Mouse (Mus musculus): ENCODE results near the gene Olfr165. TPM values are rescaled to one million over a fixed set of nuclear protein-coding genes. Genes with fewer than 3 reads are reported as not detected.

The Olfr165 gene
- not detected in 2 replicates for total RNA-seq (2023)

DNA sequence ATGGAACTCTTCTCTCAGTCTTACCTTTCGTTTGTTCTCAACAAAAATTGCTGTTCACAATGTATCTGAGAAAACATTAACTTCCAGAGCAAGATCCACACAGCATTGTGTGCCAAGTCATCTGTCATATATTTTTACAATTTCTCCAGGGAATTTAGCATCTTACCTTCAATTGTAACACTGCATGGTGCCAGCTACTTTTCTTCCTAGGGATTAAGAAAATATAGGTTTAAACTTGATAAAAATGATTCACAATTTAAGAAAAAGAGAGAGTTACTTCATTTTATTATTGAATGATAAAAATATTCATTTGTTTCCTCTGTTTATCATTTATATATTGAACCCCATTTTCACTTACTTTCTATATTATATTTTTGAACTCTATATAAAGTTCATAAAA is at the start of gene Olfr165:
Gene Olfr165, minus strand, starts transcription at position 101 of the 400 bp plus-strand sequence.

Other genes starting within 250 kb of the Olfr165 start
- not detected in 2 replicates for gene Olfr164, start 109.1 kb downstream of the Olfr165 start, total RNA-seq (2023)
- not detected in 2 replicates for gene Olfr166, start 60.6 kb upstream of the Olfr165 start, total RNA-seq (2023)
- gene Olfr167, start 99.1 kb upstream of the Olfr165 start, total RNA-seq (2023): not detected in 2 replicates
- not detected in 2 replicates for gene Olfr168, start 112.4 kb upstream of the Olfr165 start, total RNA-seq (2023)
- gene Olfr169, start 148.7 kb upstream of the Olfr165 start, total RNA-seq (2023): not detected in 2 replicates
- not detected in 2 replicates for gene Olfr170, start 188.7 kb upstream of the Olfr165 start, total RNA-seq (2023)
- gene Olfr171, start 206.8 kb upstream of the Olfr165 start, total RNA-seq (2023): not detected in 2 replicates